Mouse (Mus musculus): ENCODE measurements around the gene Slc35b1. TPM values are rescaled to one million over a fixed set of nuclear protein-coding genes. Genes with fewer than 3 reads are reported as not detected.

Slc35b1 gene
- total and polyA plus RNA-seq, 3 experiments = 47.0 to 125 (median 75.1) TPM

GRCm38 (mm10) chr11:95393500-95393816, 9.0 kb downstream of the Slc35b1 start:
- Histone ChIP-seq H3K27ac (ENCODE audit: insufficient read depth, low read depth) (no peak overlapping the region), H3K27me3 (replicated peaks) (no peaks in the 10 kb centered on the region), H3K36me3 (replicated peaks in 1 of 2; ENCODE audit: control insufficient read depth in 1 of 2, insufficient read depth in 1 of 2, low read length in 1 of 2) (peaks cover 32 to 51% of the 10 kb centered on the region in 2 experiments), H3K79me2 (replicated peaks; ENCODE audit: control insufficient read depth, extremely low read depth, insufficient read depth, poor library complexity, severe bottlenecking) (no peaks in the 10 kb centered on the region), H3K4me2 (ENCODE audit: insufficient read depth, low read depth, poor library complexity, severe bottlenecking) (no peak overlapping the region), H3K4me1 (ENCODE audit: control insufficient read depth in 1 of 2, insufficient read depth in 2 of 2) (no peaks in the 10 kb centered on the region; a peak in 1 of 4 replicates), H3K9ac (ENCODE audit: insufficient read depth, low read depth) (no peak overlapping the region), H3K9me3 (replicated peaks; ENCODE audit: low read length) (no peaks in the 10 kb centered on the region), H3K4me3 (replicated peaks in 1 of 3; ENCODE audit: low read depth in 2 of 3, low read length in 2 of 3, poor library complexity in 1 of 3) (no peak overlapping the region)
- dilution Hi-C loops (cut with MboI; ENCODE audit: extremely low pct_ligation_motif_present, extremely low pct_unique_long_range_greater_than_20kb, low sequenced_read_pairs) (no loop called here), in situ Hi-C loops (cut with MboI; ENCODE audit: low pct_ligation_motif_present, low pct_unique_long_range_greater_than_20kb, low sequenced_read_pairs) (loop anchor here (25.0 kb wide), 1 partner anchor 269 kb away; the partner anchor contains the start of gene Phb)
- DNase-seq (ENCODE audit: extremely low read depth) = no peak
- TF ChIP-seq SIN3A (IDR thresholded peaks at IDR 0.05; ENCODE audit: low read length) (no peak), ZMIZ1 (IDR thresholded peaks at IDR 0.05; ENCODE audit: low read depth, low read length) (no peak), PAX5 (IDR thresholded peaks at IDR 0.05; ENCODE audit: low read length) (no peak), MAFK (IDR thresholded peaks at IDR 0.05; ENCODE audit: insufficient replicate concordance, low read length) (no peak), MXI1 (IDR thresholded peaks at IDR 0.05; ENCODE audit: low read depth, low read length) (no peak), CTCF (conservative IDR thresholded peaks at IDR 0.05 in 1 of 2, IDR thresholded peaks at IDR 0.05 in 1 of 2; ENCODE audit: low read depth in 2 of 2, low read length in 2 of 2) (no peak), RAD21 (IDR thresholded peaks at IDR 0.05; ENCODE audit: low read depth, low read length) (no peak), EP300 (IDR thresholded peaks at IDR 0.05; ENCODE audit: low read length) (no peak), JUND (conservative IDR thresholded peaks at IDR 0.05; ENCODE audit: low read depth, low read length) (no peak), MAZ (IDR thresholded peaks at IDR 0.05; ENCODE audit: low read depth, low read length) (no peak), IRF4 (IDR thresholded peaks at IDR 0.05; ENCODE audit: low read depth, low read length) (no peak), BHLHE40 (IDR thresholded peaks at IDR 0.05; ENCODE audit: low read depth, low read length) (no peak), KAT2A (IDR thresholded peaks at IDR 0.05; ENCODE audit: insufficient replicate concordance, low read length) (no peak), TCF12 (IDR thresholded peaks at IDR 0.05; ENCODE audit: low read depth, low read length) (no peak), UBTF (IDR thresholded peaks at IDR 0.05; ENCODE audit: low read depth, low read length) (no peak), POLR2AphosphoS2 (IDR thresholded peaks at IDR 0.05; ENCODE audit: low read depth, low read length) (no peak), ETS1 (conservative IDR thresholded peaks at IDR 0.05; ENCODE audit: low read depth, low read length) (no peak), ZC3H11A (IDR thresholded peaks at IDR 0.05; ENCODE audit: low read depth, low read length) (no peak)

- Histone ChIP-seq H3K9me3 (replicated peaks; ENCODE audit: low read length) (no peaks in the 10 kb centered on the region), H3K27me3 (replicated peaks) (peaks cover 6% of the 10 kb centered on the region), H3K27ac (ENCODE audit: insufficient read depth, low read depth) (no peak overlapping the region), H3K4me3 (replicated peaks in 1 of 3; ENCODE audit: low read depth in 2 of 3, low read length in 2 of 3, poor library complexity in 1 of 3) (no peak overlapping the region), H3K4me1 (ENCODE audit: control insufficient read depth in 1 of 2, insufficient read depth in 2 of 2) (no peaks in the 10 kb centered on the region; a peak in 1 of 4 replicates), H3K9ac (ENCODE audit: insufficient read depth, low read depth) (no peak overlapping the region), H3K36me3 (replicated peaks in 1 of 2; ENCODE audit: control insufficient read depth in 1 of 2, insufficient read depth in 1 of 2, low read length in 1 of 2) (peaks cover 25 to 45% of the 10 kb centered on the region in 2 experiments), H3K4me2 (ENCODE audit: insufficient read depth, low read depth, poor library complexity, severe bottlenecking) (no peak overlapping the region), H3K79me2 (replicated peaks; ENCODE audit: control insufficient read depth, extremely low read depth, insufficient read depth, poor library complexity, severe bottlenecking) (no peaks in the 10 kb centered on the region)
- no peak for DNase-seq (ENCODE audit: extremely low read depth)
- dilution Hi-C loops (cut with MboI; ENCODE audit: extremely low pct_ligation_motif_present, extremely low pct_unique_long_range_greater_than_20kb, low sequenced_read_pairs) (no loop called here), in situ Hi-C loops (cut with MboI; ENCODE audit: low pct_ligation_motif_present, low pct_unique_long_range_greater_than_20kb, low sequenced_read_pairs) (loop anchor here (25.0 kb wide), 1 partner anchor 268 kb away; the partner anchor contains the start of gene Phb)
- TF ChIP-seq SMC3 (IDR thresholded peaks at IDR 0.05; ENCODE audit: low read depth, low read length) (no peak), GABPA (IDR thresholded peaks at IDR 0.05; ENCODE audit: insufficient replicate concordance, low read depth, low read length) (no peak), CHD2 (IDR thresholded peaks at IDR 0.05; ENCODE audit: low read length) (no peak), ZC3H11A (IDR thresholded peaks at IDR 0.05; ENCODE audit: low read depth, low read length) (no peak), MEF2A (IDR thresholded peaks at IDR 0.05; ENCODE audit: borderline replicate concordance, low read depth, low read length) (no peak), MYC (IDR thresholded peaks at IDR 0.05; ENCODE audit: low read depth, low read length) (no peak), KAT2A (IDR thresholded peaks at IDR 0.05; ENCODE audit: insufficient replicate concordance, low read length) (no peak)
Measured at GRCm38 (mm10) chr11:95394112-95394511, 9.6 kb downstream of the Slc35b1 start.

Data from CH12.LX (cell line).